Mouse (Mus musculus) C2C12 (cell line): ENCODE data around the gene Rufy3. TPM values are rescaled to one million over a fixed set of nuclear protein-coding genes. Genes with fewer than 3 reads are reported as not detected.
A peak's percentile ranks its signal among the peaks of the same experiment; 100 is the strongest.

Experiments used
- H3K27me3 ChIP-seq: one replicate; pipeline ENCODE4 v1.6.1; 2011; ENCODE audit not compliant: control insufficient read depth, insufficient read depth, insufficient read length
- H3K36me3 ChIP-seq: one replicate; pipeline ENCODE4 v1.6.1; 2011; ENCODE audit not compliant: control insufficient read depth, insufficient read depth
- H3K4me3 ChIP-seq: one replicate; pipeline ENCODE4 v1.5.1; 2011; ENCODE audit warnings: mild to moderate bottlenecking, control low read depth; ENCODE audit not compliant: poor library complexity, insufficient read depth, severe bottlenecking
- H3K79me2 ChIP-seq: one replicate; pipeline ENCODE4 v1.6.1; 2011; ENCODE audit not compliant: control insufficient read depth, insufficient read depth
- H3K79me3 ChIP-seq: one replicate; pipeline ENCODE4 v1.6.1; 2011; ENCODE audit warnings: low read depth, control low read depth
- H3ac ChIP-seq: one replicate; pipeline ENCODE3; 2011; ENCODE audit warnings: low read depth; ENCODE audit not compliant: control insufficient read depth, insufficient read length
- CEBPB ChIP-seq: IDR thresholded peaks from one replicate; pipeline ENCODE4 v1.6.1; 2011; ENCODE audit warnings: low read depth, mild to moderate bottlenecking, control low read depth, moderate library complexity
- CTCF ChIP-seq: IDR thresholded peaks from one replicate; pipeline ENCODE4 v1.5.1; 2011; ENCODE audit not compliant: control insufficient read depth, insufficient read depth, insufficient read length
- FOSL1 ChIP-seq: IDR thresholded peaks from one replicate; pipeline ENCODE4 v1.8.0; 2011; ENCODE audit warnings: mild to moderate bottlenecking, low read length; ENCODE audit not compliant: poor library complexity, insufficient read depth, severe bottlenecking
- MAX ChIP-seq: IDR thresholded peaks from one replicate; pipeline ENCODE4 v1.6.1; 2011; ENCODE audit warnings: mild to moderate bottlenecking, control low read depth
- MYOD1 ChIP-seq: IDR thresholded peaks from one replicate; pipeline ENCODE4 v1.6.1; 2011; ENCODE audit warnings: low read depth; ENCODE audit not compliant: control insufficient read depth, insufficient read length
- MYOG ChIP-seq: IDR thresholded peaks from one replicate; pipeline ENCODE4 v1.6.1; 2011; ENCODE audit not compliant: control insufficient read depth, insufficient read length; ENCODE audit errors: extremely low read depth
- USF1 ChIP-seq: IDR thresholded peaks from one replicate; pipeline ENCODE4 v1.6.1; 2011; ENCODE audit warnings: low read depth, mild to moderate bottlenecking, control low read depth, moderate library complexity
- polyA plus RNA-seq: library from polyadenylated mRNA; unstranded; fragments of >200 nt; fragmentation: generic; extraction: Trizol; gene quantifications from one replicate; pipeline ENCODE4 v1.2.1, GENCODE M21; 2012; ENCODE audit warnings: missing spikeins

Gene Rufy3
- polyA plus RNA-seq, 1 experiment = 3.5 TPM

DNA sequence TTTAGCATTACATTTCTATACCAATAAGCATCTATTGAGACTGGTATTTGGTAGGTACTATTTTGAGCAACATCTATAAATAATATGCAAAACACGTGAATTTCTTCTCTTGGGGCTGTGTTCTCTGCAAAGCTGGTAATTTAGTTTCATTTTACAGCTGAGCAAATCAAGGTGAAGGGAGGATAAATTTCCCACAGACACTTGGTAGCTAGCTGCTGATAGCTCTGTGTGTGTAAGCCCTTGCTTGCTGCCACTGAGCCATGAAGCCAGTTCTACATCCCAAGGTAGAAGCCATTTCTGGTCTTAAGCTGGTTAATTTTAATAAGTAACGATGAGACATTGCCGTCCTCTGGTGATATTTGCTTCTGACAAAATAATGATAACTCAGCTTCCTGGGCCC, 10.0 kb downstream of the Rufy3 start:
- Histone ChIP-seq H3K79me2 (peaks cover 24% of the 10 kb centered on the region), H3K4me3 (no peak overlapping the region), H3ac (no peak overlapping the region), H3K27me3 (no peaks in the 10 kb centered on the region), H3K79me3 (peaks cover 3% of the 10 kb centered on the region), H3K36me3 (no peaks in the 10 kb centered on the region)
- TF ChIP-seq USF1 (no peak), FOSL1 (no peak), MYOG (no peak), MAX (no peak), CTCF (no peak), CEBPB (no peak), MYOD1 (no peak)

DNA sequence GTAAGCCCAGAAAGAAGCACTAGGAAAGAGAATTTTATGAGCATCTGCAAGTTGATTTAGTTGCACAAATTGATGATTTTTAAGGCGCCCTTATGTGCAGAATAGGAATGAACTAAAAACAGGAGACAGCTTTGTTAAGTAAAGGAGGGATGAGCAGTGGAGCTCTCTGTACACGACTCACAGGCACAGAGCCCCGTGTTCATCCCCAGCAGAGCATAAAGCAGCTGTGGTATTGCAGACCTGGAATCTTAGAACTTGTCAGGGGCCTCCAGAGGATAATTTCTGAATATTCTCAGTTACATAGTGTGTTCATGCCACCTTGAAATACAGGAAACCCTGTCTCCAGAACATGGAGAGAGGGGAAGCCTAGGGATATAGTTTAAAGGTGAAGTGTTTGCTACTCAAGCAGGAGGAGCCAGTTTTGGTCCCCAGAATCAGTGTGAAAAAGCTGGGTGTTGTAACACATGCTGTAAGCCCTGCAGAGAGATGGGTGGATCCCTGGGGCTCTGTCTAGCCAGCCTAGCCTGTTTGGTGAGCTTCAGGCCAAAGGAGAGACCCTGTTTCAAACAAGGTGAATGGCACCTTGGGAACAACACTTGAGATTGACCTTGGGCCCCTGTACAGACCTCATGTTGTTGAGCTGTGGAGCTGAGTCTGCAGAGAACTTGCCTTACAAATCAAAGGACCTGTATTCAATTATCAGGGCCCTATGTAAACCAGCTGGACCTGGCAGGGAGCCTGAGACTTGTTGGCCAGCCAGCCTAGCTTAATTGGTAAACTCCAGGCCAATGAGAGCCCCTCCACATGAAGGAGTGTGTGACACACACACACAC, 10.9 kb downstream of the Rufy3 start:
- Histone ChIP-seq H3ac (no peak overlapping the region), H3K4me3 (no peak overlapping the region), H3K36me3 (no peaks in the 10 kb centered on the region), H3K79me3 (peaks cover 2% of the 10 kb centered on the region), H3K27me3 (no peaks in the 10 kb centered on the region), H3K79me2 (peaks cover 17% of the 10 kb centered on the region)
- no peak for TF ChIP-seq CEBPB
- no peak for TF ChIP-seq MAX
- no peak for TF ChIP-seq USF1
- no peak for TF ChIP-seq MYOG
- no peak for TF ChIP-seq FOSL1

DNA sequence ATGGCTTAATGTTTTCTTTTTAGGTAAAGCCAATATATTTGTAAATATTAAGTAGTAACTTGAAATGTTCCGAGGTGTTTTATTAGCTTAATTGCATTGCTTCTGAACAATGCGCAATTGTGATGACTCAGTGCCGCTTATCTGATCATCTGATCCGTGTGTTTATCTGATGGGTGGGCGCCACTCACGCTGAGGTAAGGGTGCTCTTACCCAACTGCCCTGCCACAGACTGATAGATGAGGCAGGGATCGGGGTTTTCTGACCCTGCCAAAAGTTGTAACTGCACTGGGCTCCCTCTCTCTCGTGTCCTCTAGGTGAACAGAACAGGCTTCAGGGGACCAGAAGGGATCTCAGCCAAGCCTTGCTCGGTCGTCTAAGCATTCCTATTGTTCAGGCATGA, 15.8 kb downstream of the Rufy3 start:
- Histone ChIP-seq H3K36me3 (no peaks in the 10 kb centered on the region), H3K4me3 (no peak overlapping the region), H3K79me3 (no peaks in the 10 kb centered on the region), H3ac (no peak overlapping the region), H3K27me3 (no peaks in the 10 kb centered on the region), H3K79me2 (peaks cover 6% of the 10 kb centered on the region)
- no peak for TF ChIP-seq FOSL1
- no peak for TF ChIP-seq CTCF
- TF ChIP-seq MYOD1 = no peak
- no peak for TF ChIP-seq USF1
- no peak for TF ChIP-seq CEBPB
- no peak for TF ChIP-seq MYOG
- TF ChIP-seq MAX = no peak

- no peak overlapping the region for H3K4me3 ChIP-seq
- H3ac ChIP-seq = no peak overlapping the region
- TF ChIP-seq FOSL1 = no peak
- TF ChIP-seq MYOG = no peak
- TF ChIP-seq USF1 = no peak
- no peak for TF ChIP-seq CTCF
- TF ChIP-seq MYOD1 = no peak
- TF ChIP-seq CEBPB = no peak
- no peak for TF ChIP-seq MAX
- H3K79me2 ChIP-seq = peaks cover 10% of the 10 kb centered on the region
- no peaks in the 10 kb centered on the region for H3K79me3 ChIP-seq
- H3K27me3 ChIP-seq = no peaks in the 10 kb centered on the region
- no peaks in the 10 kb centered on the region for H3K36me3 ChIP-seq
Observed at GRCm38 (mm10) chr5:88581343-88581742, 16.5 kb downstream of the Rufy3 start.

- H3K27me3 ChIP-seq = no peaks in the 10 kb centered on the region
- H3K36me3 ChIP-seq = no peaks in the 10 kb centered on the region
- H3K79me2 ChIP-seq = peaks cover 13% of the 10 kb centered on the region
- no peak for TF ChIP-seq MAX
- peak; percentile 45 for TF ChIP-seq USF1
- no peak overlapping the region for H3K4me3 ChIP-seq
- H3K79me3 ChIP-seq = no peaks in the 10 kb centered on the region
- H3ac ChIP-seq = no peak overlapping the region
Observed at GRCm38 (mm10) chr5:88583271-88584031, 18.6 kb downstream of the Rufy3 start.

GRCm38 (mm10) chr5:88584061-88584460, 19.2 kb downstream of the Rufy3 start:
- Histone ChIP-seq H3K79me3 (no peaks in the 10 kb centered on the region), H3K79me2 (peaks cover 13% of the 10 kb centered on the region), H3K36me3 (no peaks in the 10 kb centered on the region), H3K27me3 (no peaks in the 10 kb centered on the region), H3K4me3 (no peak overlapping the region), H3ac (no peak overlapping the region)
- TF ChIP-seq CTCF (no peak), MYOD1 (no peak), FOSL1 (no peak), CEBPB (no peak), MAX (no peak), MYOG (no peak), USF1 (no peak)
